Comparison of ENCODE assay signal across 12 mouse cellular contexts in the genomic region with DNA sequence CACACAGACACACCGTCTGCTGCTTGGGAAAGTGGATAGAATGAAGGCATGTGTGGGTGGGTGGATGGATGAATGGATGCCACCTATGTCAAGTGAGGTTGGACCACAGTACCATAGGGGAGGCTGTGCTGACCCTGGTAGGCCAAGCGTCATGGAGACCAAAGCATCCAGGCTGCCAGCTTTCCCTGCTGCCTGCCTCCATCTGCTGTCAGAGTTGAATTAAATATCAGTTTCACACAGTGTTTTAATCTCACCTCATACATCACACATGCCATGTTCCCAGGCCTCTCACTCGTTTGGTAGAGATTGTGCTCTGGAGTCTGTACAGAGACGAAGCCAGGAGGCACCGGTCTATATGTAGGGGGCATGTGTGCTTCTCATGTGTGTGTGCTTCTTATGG. TPM values are rescaled to one million over a fixed set of nuclear protein-coding genes. Genes with fewer than 3 reads are reported as not detected.
DNase-seq lines count a peak whose midpoint lies in the region; ATAC-seq and TF ChIP-seq lines count a peak whose summit lies in the region.
"Had no signal": no experiment of that assay in that cellular context is flagged by ENCODE, and none has a peak within 500 bp of the region (broad histone marks: within the 10 kb centered on the region; RNA-seq: fewer than 3 reads in every experiment).

No protein-coding gene starts in this region.

- H3K4me3 ChIP-seq in hindbrain, embryonic 13.5 days: no peak overlapping the region
- no peak overlapping the region for H3K4me3 ChIP-seq in myocyte
- H3K4me3 ChIP-seq: liver, embryonic 13.5 days; neural tube, embryonic 12.5 days had no signal

- TF ChIP-seq POLR2A in myocyte (IDR thresholded peaks at IDR 0.05; ENCODE audit: insufficient read length, low read depth): no peak

- no peak overlapping the region for H3ac ChIP-seq in myocyte (ENCODE audit: control insufficient read depth, insufficient read length)

- 54% methylated on average over 5 of the region's 5 CpGs for WGBS in hindbrain, embryonic 13.5 days

- peaks cover 13% of the 10 kb centered on the region; the same call in 1 of the 2 replicates for H3K27me3 ChIP-seq in hindbrain, embryonic 13.5 days
- no peaks in the 10 kb centered on the region for H3K27me3 ChIP-seq in myocyte (ENCODE audit: control insufficient read depth, insufficient read depth, insufficient read length)

- no peak for ATAC-seq in hindbrain, embryonic 13.5 days (ENCODE audit: low FRiP score)

- H3K79me2 ChIP-seq in myocyte (ENCODE audit: control insufficient read depth, insufficient read depth): no peaks in the 10 kb centered on the region

- H3K4me1 ChIP-seq in hindbrain, embryonic 13.5 days (replicated peaks): peaks cover 85% of the 10 kb centered on the region

- peak; percentile 51 to 60 for DNase-seq in layer of hippocampus, postnatal 14 days (ENCODE audit: low spot score in 2 of 2)
- no peak for DNase-seq in layer of hippocampus, adult 9-10 months (ENCODE audit: low spot score)
- DNase-seq in cerebellum, postnatal 25 days: peak; percentile 66 to 69
- DNase-seq in urinary bladder, postnatal 36 days (ENCODE audit: low spot score in 2 of 2): no peak
- no peak for DNase-seq in spleen, postnatal 36 days (ENCODE audit: low spot score in 2 of 2)
- DNase-seq in urinary bladder, postnatal 10 days (ENCODE audit: low spot score): no peak
- DNase-seq: liver, embryonic 13.5 days had no signal

- H3K4me2 ChIP-seq in hindbrain, embryonic 13.5 days: no peak overlapping the region
- H3K4me2 ChIP-seq in myocyte (ENCODE audit: low read depth): peak overlapping the region; percentile 4
- H3K4me2 ChIP-seq: liver, embryonic 13.5 days; neural tube, embryonic 12.5 days had no signal

- H3K9ac ChIP-seq in hindbrain, embryonic 13.5 days: no peak overlapping the region
- H3K9ac ChIP-seq: liver, embryonic 13.5 days; neural tube, embryonic 12.5 days had no signal

- H3K9me3 ChIP-seq in hindbrain, embryonic 13.5 days: no peaks in the 10 kb centered on the region
- H3K9me3 ChIP-seq: liver, embryonic 13.5 days; neural tube, embryonic 12.5 days had no signal

- H3K36me3 ChIP-seq in hindbrain, embryonic 13.5 days: no peaks in the 10 kb centered on the region
- H3K36me3 ChIP-seq in myocyte (ENCODE audit: control insufficient read depth, insufficient read depth): no peaks in the 10 kb centered on the region
- H3K36me3 ChIP-seq: liver, embryonic 13.5 days; neural tube, embryonic 12.5 days had no signal

- peak overlapping the region; percentile 95 for H3K27ac ChIP-seq in hindbrain, embryonic 13.5 days
- H3K27ac ChIP-seq: liver, embryonic 13.5 days; macrophage had no signal

TF ChIP-seq in myocyte, 11 proteins besides CTCF, POLR2A, EP300 and RAD21:
- TF ChIP-seq E2F4 (IDR thresholded peaks at IDR 0.05; ENCODE audit: insufficient read depth) (no peak), MYOD1 (IDR thresholded peaks at IDR 0.05; ENCODE audit: control insufficient read depth in 1 of 3, insufficient read length in 2 of 3, low read depth in 2 of 3) (no peak), MYOG (IDR thresholded peaks at IDR 0.05; ENCODE audit: control insufficient read depth in 1 of 3, insufficient read depth in 1 of 3, insufficient read length in 2 of 3, low read depth in 2 of 3) (no peak), TCF12 (IDR thresholded peaks at IDR 0.05; ENCODE audit: insufficient read depth, poor library complexity, severe bottlenecking) (no peak), POLR2AphosphoS2 (IDR thresholded peaks at IDR 0.05; ENCODE audit: insufficient read length, low read depth) (no peak), REST (IDR thresholded peaks at IDR 0.05; ENCODE audit: insufficient read depth, insufficient read length) (no peak), CEBPB (IDR thresholded peaks at IDR 0.05; ENCODE audit: insufficient read depth, poor library complexity, severe bottlenecking) (no peak), MAX (IDR thresholded peaks at IDR 0.05; ENCODE audit: low read depth) (no peak), TCF3 (IDR thresholded peaks at IDR 0.05; ENCODE audit: insufficient read length, low read depth) (no peak), USF1 (IDR thresholded peaks at IDR 0.05; ENCODE audit: low read depth) (no peak), SRF (IDR thresholded peaks at IDR 0.05; ENCODE audit: control insufficient read depth, insufficient read length, low read depth) (no peak)

RNA-seq across cellular contexts. Expression of a gene that starts 7.8 kb away (rescaled TPM):
- total RNA-seq in layer of hippocampus, postnatal 14 days (2021): 1 to 10 TPM in 1 of 2 experiments, under 1 TPM in 1; 0.64 to 1.7 TPM
- 0.81 and 0.91 TPM in 2 replicates for polyA plus RNA-seq in hindbrain, embryonic 13.5 days (2015; fragmentation: Nextera tagmentation; extraction: Ambion mirVana)
- polyA plus RNA-seq in myocyte (2012; fragmentation: generic; extraction: Trizol): not detected
- polyA plus RNA-seq: heart, postnatal 0 days; liver, embryonic 13.5 days; macrophage had no signal

RNA-seq across cellular contexts. Expression of a gene that starts 47.2 kb away (rescaled TPM):
- total RNA-seq in layer of hippocampus, postnatal 14 days (2021): 10 to 100 TPM in 1 of 2 experiments, 1 to 10 TPM in 1; 6.3 to 10.8 TPM
- polyA plus RNA-seq in hindbrain, embryonic 13.5 days (2015; fragmentation: Nextera tagmentation; extraction: Ambion mirVana): 19.1 and 20.1 TPM in 2 replicates
- polyA plus RNA-seq in myocyte (2012; fragmentation: generic; extraction: Trizol): 0.64 TPM
- polyA plus RNA-seq: macrophage had no signal

Comparison
In these comparisons a context has a peak if more than half of its experiments do, and no peak if none do; other contexts are left out.
1. DNase-seq: peak in layer of hippocampus, postnatal 14 days (2 of 2) and cerebellum, postnatal 25 days (2 of 2); none in layer of hippocampus, adult 9-10 months (single experiment), urinary bladder, postnatal 36 days (0 of 2), spleen, postnatal 36 days (0 of 2) and urinary bladder, postnatal 10 days (single experiment).
2. RNA of a gene that starts 47.2 kb away (polyA plus RNA-seq): 19.1 to 20.1 TPM in hindbrain, embryonic 13.5 days; 0.64 TPM in myocyte (single experiment); every median in the first group is over 10 times any median in the second.